Mouse (Mus musculus) neural tube, embryonic 12.5 days (tissue): ENCODE data around the gene Ppm1h. TPM values are rescaled to one million over a fixed set of nuclear protein-coding genes. Genes with fewer than 3 reads are reported as not detected.

Experiments used
- ATAC-seq: fragments of 200-750 bp; cut with Nextera tagmentation; 2 replicates; pipeline ENCODE4 v1.8.0; 2017; ENCODE audit warnings: low read depth, mild to moderate bottlenecking, moderate TSS enrichment, moderate library complexity; ENCODE audit not compliant: low FRiP score
- H3K27ac ChIP-seq: fragments of 300-500 bp; sonication (generic); 2 replicates; pipeline ENCODE4 v1.5.1; 2016
- H3K27me3 ChIP-seq: fragments of 300-500 bp; sonication (generic); replicated peaks from 2 replicates; pipeline ENCODE4 v1.6.1; 2016; ENCODE audit warnings: mild to moderate bottlenecking
- H3K36me3 ChIP-seq: fragments of 300-500 bp; sonication (generic); 2 replicates; pipeline ENCODE4 v1.6.1; 2016; ENCODE audit warnings: mild to moderate bottlenecking
- H3K4me1 ChIP-seq: fragments of 300-500 bp; sonication (generic); 2 replicates; pipeline ENCODE4 v1.6.1; 2016
- H3K4me2 ChIP-seq: fragments of 300-500 bp; sonication (generic); replicated peaks from 2 replicates; pipeline ENCODE4 v1.6.1; 2016; ENCODE audit warnings: mild to moderate bottlenecking
- H3K4me3 ChIP-seq: fragments of 300-500 bp; sonication (generic); 2 replicates; pipeline ENCODE4 v1.5.1; 2016
- H3K9ac ChIP-seq: fragments of 300-500 bp; sonication (generic); 2 replicates; pipeline ENCODE4 v1.6.1; 2016; ENCODE audit warnings: mild to moderate bottlenecking
- H3K9me3 ChIP-seq: fragments of 300-500 bp; sonication (generic); 2 replicates; pipeline ENCODE4 v1.6.1; 2016; ENCODE audit warnings: mild to moderate bottlenecking
- WGBS: fragments of 180-500 bp; shearing (Covaris S2); methylation state at CpG from one replicate; pipeline ENCODE4 v1.1.7; 2016; 5-methylcytosine and 5-hydroxymethylcytosine counted together
- polyA plus RNA-seq: library from polyadenylated mRNA; unstranded; fragments of >200 nt; fragmentation: Nextera tagmentation; extraction: Ambion mirVana; gene quantifications from 2 replicates; pipeline ENCODE4 v1.2.1, GENCODE M21; 2016

Ppm1h gene
- polyA plus RNA-seq, 1 experiment from 2014 or later = 18.4 TPM

- H3K27ac ChIP-seq = no peak overlapping the region
- H3K36me3 ChIP-seq = no peaks in the 10 kb centered on the region
- H3K9me3 ChIP-seq = no peaks in the 10 kb centered on the region
- no peak overlapping the region for H3K9ac ChIP-seq
- ATAC-seq = no peak
- 89% methylated on average over 1 of the region's 1 CpGs for WGBS
- no peak overlapping the region for H3K4me2 ChIP-seq
- no peak overlapping the region for H3K4me3 ChIP-seq
- no peaks in the 10 kb centered on the region for H3K27me3 ChIP-seq
- H3K4me1 ChIP-seq = peaks cover 5% of the 10 kb centered on the region; the same call in 1 of the 2 replicates
Measured at GRCm38 (mm10) chr10:122763596-122763995, 85.0 kb downstream of the Ppm1h start.

- Histone ChIP-seq H3K4me1 (peaks cover 10% of the 10 kb centered on the region), H3K9me3 (no peaks in the 10 kb centered on the region), H3K27me3 (no peaks in the 10 kb centered on the region), H3K9ac (no peak overlapping the region), H3K4me3 (no peak overlapping the region), H3K36me3 (no peaks in the 10 kb centered on the region), H3K4me2 (no peak overlapping the region), H3K27ac (no peak overlapping the region)
- WGBS = 64% methylated on average over 7 of the region's 7 CpGs
- no peak for ATAC-seq
Measured at GRCm38 (mm10) chr10:122764653-122765052, 86.1 kb downstream of the Ppm1h start.

DNA sequence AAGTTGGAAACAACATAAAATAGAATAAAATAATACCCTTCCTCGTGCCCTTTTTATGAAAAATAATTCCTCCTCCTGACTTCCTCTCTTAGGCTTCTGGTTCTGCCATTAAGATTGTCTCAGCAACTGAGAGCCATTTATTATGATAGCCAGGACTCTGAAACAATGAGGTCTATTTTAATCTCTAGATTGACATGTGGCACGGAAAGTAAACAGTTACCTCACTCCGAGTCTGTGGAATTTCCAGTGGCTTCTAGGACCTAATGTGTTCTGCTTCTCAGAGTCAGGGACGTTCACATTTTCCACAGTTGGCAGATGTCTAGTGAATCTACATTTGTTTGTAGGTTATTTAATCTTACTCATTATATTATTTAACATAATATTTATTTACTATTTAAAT, 87.0 kb downstream of the Ppm1h start:
- Histone ChIP-seq H3K4me2 (no peak overlapping the region), H3K4me3 (no peak overlapping the region), H3K9ac (no peak overlapping the region), H3K27me3 (no peaks in the 10 kb centered on the region), H3K4me1 (peaks cover 18% of the 10 kb centered on the region), H3K36me3 (no peaks in the 10 kb centered on the region), H3K27ac (no peak overlapping the region), H3K9me3 (no peaks in the 10 kb centered on the region)
- ATAC-seq = no peak
- WGBS = 60% methylated on average over 4 of the region's 4 CpGs

DNA sequence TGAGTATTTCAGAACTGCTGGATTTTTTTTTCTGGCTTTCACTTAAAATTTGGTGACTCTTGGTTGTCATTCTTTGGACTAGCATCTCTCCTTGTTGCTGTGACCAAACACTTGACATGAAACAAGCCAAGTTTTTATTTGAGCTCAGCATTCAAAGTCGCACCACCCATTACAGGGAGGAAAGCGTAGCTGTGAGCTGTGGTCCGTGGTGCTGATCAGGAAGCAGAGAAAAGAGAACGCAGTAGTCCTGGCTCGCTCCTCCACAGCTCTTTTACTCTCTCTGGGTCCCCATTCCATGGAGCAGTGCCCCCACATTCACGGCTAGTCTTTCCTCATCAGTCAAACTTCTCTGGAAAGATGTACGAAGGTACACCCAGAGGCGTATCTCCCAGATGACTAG, 87.4 kb downstream of the Ppm1h start:
- Histone ChIP-seq H3K4me1 (peaks cover 18% of the 10 kb centered on the region), H3K27me3 (no peaks in the 10 kb centered on the region), H3K36me3 (no peaks in the 10 kb centered on the region), H3K9ac (no peak overlapping the region), H3K9me3 (no peaks in the 10 kb centered on the region), H3K27ac (no peak overlapping the region), H3K4me3 (no peak overlapping the region), H3K4me2 (no peak overlapping the region)
- 75% methylated on average over 8 of the region's 8 CpGs for WGBS
- ATAC-seq = no peak

GRCm38 (mm10) chr10:122768204-122768892, 89.8 kb downstream of the Ppm1h start:
- WGBS = 60% methylated on average over 13 of the region's 13 CpGs
- Histone ChIP-seq H3K9me3 (no peaks in the 10 kb centered on the region), H3K4me2 (no peak overlapping the region), H3K27ac (no peak overlapping the region), H3K4me1 (peaks cover 18% of the 10 kb centered on the region), H3K36me3 (no peaks in the 10 kb centered on the region), H3K27me3 (no peaks in the 10 kb centered on the region), H3K4me3 (no peak overlapping the region), H3K9ac (no peak overlapping the region)
- ATAC-seq = no peak

- WGBS = 48% methylated on average over 6 of the region's 6 CpGs
- Histone ChIP-seq H3K4me2 (no peak overlapping the region), H3K4me3 (no peak overlapping the region), H3K27ac (no peak overlapping the region), H3K9ac (no peak overlapping the region), H3K36me3 (no peaks in the 10 kb centered on the region), H3K4me1 (peaks cover 18% of the 10 kb centered on the region), H3K27me3 (no peaks in the 10 kb centered on the region), H3K9me3 (no peaks in the 10 kb centered on the region)
- ATAC-seq = no peak
Measured at GRCm38 (mm10) chr10:122768893-122769341, 90.4 kb downstream of the Ppm1h start.

DNA sequence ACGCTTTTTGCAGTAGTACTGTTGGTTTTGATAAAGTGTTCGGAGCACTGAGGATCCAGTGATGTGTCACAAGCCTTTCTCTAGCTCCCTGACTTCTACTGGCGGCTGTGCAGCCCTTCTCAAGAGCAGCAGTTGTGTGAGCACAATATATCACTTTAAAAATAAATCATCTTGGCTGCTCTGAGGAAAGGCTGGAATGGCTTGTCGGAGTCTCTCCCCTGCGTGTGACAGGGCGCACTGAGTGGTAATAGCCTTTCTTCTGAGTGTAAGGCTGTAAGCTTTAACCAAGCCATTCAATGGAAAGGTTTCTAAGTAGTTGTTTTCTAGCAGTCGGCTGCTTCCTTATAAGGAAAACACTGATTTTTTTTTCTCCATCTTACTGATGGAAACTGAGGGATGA, 91.8 kb downstream of the Ppm1h start:
- Histone ChIP-seq H3K4me2 (no peak overlapping the region), H3K27me3 (no peaks in the 10 kb centered on the region), H3K27ac (0 out of 2 replicates have a peak overlapping the region, but pooled peaks have one; percentile 26), H3K9me3 (no peaks in the 10 kb centered on the region), H3K4me1 (peaks cover 18% of the 10 kb centered on the region), H3K9ac (no peak overlapping the region), H3K36me3 (no peaks in the 10 kb centered on the region), H3K4me3 (no peak overlapping the region)
- ATAC-seq = no peak
- 31% methylated on average over 7 of the region's 7 CpGs for WGBS

- Histone ChIP-seq H3K27ac (peak overlapping the region; percentile 26; the same call in 1 of the 2 replicates), H3K36me3 (no peaks in the 10 kb centered on the region), H3K9ac (no peak overlapping the region), H3K4me3 (no peak overlapping the region), H3K4me1 (peaks cover 18% of the 10 kb centered on the region), H3K27me3 (no peaks in the 10 kb centered on the region), H3K9me3 (no peaks in the 10 kb centered on the region), H3K4me2 (no peak overlapping the region)
- 72% methylated on average over 5 of the region's 5 CpGs for WGBS
- no peak for ATAC-seq
Measured at GRCm38 (mm10) chr10:122770987-122771386, 92.4 kb downstream of the Ppm1h start.

GRCm38 (mm10) chr10:122774169-122774568, 95.6 kb downstream of the Ppm1h start:
- no peak overlapping the region for H3K4me3 ChIP-seq
- no peaks in the 10 kb centered on the region for H3K27me3 ChIP-seq
- no peak for ATAC-seq
- no peaks in the 10 kb centered on the region for H3K9me3 ChIP-seq
- no peaks in the 10 kb centered on the region for H3K36me3 ChIP-seq
- peaks cover 9% of the 10 kb centered on the region for H3K4me1 ChIP-seq
- H3K4me2 ChIP-seq = no peak overlapping the region
- WGBS = 89% methylated on average over 7 of the region's 7 CpGs
- H3K9ac ChIP-seq = no peak overlapping the region
- no peak overlapping the region for H3K27ac ChIP-seq

DNA sequence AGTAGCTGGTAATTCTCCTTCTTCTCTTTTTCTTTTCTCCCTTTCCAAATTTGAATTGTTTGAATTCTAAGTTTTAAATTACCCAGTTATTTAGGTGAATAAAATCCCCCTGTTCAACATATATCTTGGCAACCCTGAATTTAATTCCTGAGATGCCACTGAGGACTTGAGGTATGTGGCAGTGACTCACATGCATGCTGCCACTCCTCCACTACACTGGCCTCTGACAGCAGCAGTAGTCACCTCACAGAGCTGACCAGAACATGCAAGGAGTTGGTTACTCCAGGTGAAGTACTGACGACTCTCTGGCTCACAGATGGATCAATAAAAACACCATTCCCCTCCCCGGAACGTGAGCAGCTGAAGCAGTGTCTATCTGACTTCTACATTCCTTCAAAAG, 98.9 kb downstream of the Ppm1h start:
- H3K9ac ChIP-seq = no peak overlapping the region
- H3K27ac ChIP-seq = no peak overlapping the region
- peaks cover 6% of the 10 kb centered on the region for H3K4me1 ChIP-seq
- H3K4me2 ChIP-seq = no peak overlapping the region
- H3K4me3 ChIP-seq = no peak overlapping the region
- H3K9me3 ChIP-seq = no peaks in the 10 kb centered on the region
- H3K27me3 ChIP-seq = no peaks in the 10 kb centered on the region
- WGBS = 71% methylated on average over 3 of the region's 3 CpGs
- ATAC-seq = no peak
- no peaks in the 10 kb centered on the region for H3K36me3 ChIP-seq

DNA sequence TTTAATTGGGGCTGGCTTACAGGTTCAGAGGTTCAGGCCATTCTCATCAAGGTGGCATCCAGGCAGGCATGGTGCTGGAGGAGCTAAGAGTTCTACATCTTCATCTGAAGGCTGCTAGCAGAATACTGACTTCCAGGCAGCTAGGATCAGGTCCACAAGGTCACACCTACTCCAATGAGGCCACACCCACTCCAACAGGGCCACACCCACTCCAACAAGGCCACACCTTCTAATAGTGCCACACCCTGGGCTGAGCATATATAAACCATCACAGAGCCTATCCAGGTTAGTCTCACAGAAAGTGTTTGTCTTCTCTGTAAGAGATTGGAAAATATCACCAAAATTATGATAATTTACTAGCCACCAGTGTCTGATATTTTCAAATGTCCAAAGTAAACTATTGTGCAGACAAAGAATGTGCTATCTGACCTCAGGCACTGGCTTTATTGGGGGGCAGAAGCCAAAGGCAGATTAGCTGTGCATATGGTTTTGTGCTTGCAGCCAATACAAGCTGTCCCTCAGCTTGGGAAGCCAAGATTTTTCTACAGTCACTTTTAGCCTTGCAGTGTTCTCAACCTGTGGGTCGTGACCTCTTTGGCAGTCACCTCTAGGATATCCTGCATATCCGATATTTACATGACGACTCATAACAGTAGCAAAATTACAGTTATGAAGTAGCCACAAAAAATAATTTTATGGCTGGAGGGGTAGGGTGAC, 99.5 kb downstream of the Ppm1h start:
- H3K27ac ChIP-seq = no peak overlapping the region
- no peak overlapping the region for H3K9ac ChIP-seq
- H3K4me2 ChIP-seq = no peak overlapping the region
- H3K4me1 ChIP-seq = peaks cover 6% of the 10 kb centered on the region
- no peaks in the 10 kb centered on the region for H3K36me3 ChIP-seq
- WGBS = 90% methylated on average over 3 of the region's 3 CpGs
- H3K9me3 ChIP-seq = no peaks in the 10 kb centered on the region
- ATAC-seq = no peak
- H3K4me3 ChIP-seq = no peak overlapping the region
- no peaks in the 10 kb centered on the region for H3K27me3 ChIP-seq

- no peak overlapping the region for H3K9ac ChIP-seq
- H3K27me3 ChIP-seq = no peaks in the 10 kb centered on the region
- no peaks in the 10 kb centered on the region for H3K36me3 ChIP-seq
- H3K4me3 ChIP-seq = no peak overlapping the region
- H3K9me3 ChIP-seq = no peaks in the 10 kb centered on the region
- no peak overlapping the region for H3K4me2 ChIP-seq
- H3K4me1 ChIP-seq = peaks cover 6% of the 10 kb centered on the region
- WGBS = 21% methylated on average over 12 of the region's 12 CpGs
- no peak overlapping the region for H3K27ac ChIP-seq
- no peak for ATAC-seq
Measured at GRCm38 (mm10) chr10:122779351-122779750, 100.8 kb downstream of the Ppm1h start.
